Mouse (Mus musculus) A20 (cell line): ENCODE results near the gene Sel1l3.

Experiments used
- DNase-seq: peaks from one replicate; pipeline ENCODE4 v3.0.0-alpha.2; 2011; ENCODE audit warnings: low read depth, low spot score

Sel1l3 gene

GRCm38 (mm10) chr5:53212782-53213710 is 681 bp downstream of the Sel1l3 start:
- no peak for DNase-seq

DNA sequence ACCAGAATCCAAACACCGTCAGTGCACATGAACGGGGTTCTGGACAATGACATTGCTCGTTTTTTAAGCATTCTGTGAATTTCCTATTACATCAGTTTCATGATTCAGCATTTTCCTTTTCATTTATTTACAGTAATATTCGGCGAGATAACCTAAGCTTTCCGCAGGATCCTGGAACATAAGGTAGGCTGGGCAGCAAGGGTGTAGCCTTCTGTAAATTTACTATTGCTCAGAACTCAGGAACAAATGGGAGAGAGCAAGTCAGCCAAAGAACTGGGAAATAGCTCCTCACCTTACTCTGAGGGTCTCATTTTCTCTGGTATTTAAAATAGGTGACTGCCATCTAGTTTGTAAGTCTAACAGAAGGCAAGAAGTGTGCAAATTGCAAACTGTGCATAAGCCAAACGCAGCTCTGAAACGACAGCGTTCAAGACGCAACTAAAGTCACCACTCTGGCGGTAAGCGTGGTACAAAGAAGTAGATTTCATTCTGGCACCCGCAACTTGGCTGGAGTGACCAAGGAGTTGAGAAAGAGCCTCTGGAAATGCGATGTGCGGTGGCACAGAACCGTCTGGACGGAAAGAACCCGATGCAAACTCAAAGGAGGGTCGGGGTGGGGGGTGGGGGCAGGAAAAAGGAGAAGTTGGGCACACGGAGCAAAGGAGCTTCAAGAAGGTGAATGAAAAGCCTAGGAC is 1.5 kb downstream of the Sel1l3 start:
- no peak for DNase-seq

DNA sequence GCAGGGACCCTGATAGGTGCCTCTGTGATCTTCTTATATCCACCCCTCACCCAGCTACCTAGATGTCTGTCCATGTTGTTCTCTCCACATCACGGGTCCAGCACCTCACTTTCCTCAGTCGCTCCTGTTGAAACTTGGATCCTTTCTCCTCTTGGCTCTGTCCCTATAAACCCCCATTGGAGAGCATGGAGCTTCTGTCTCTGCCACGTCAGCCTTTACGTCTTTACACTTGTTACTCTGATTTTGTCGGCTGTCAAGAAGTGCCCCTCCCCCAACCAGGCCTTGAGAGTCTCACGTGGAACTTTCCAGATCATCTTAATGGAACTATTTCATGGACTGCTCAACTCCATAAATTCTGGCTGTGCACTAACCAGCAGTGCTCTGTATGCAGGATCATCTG is 2.5 kb downstream of the Sel1l3 start:
- DNase-seq, result no peak

GRCm38 (mm10) chr5:53210481-53210880 is 3.2 kb downstream of the Sel1l3 start:
- no peak for DNase-seq

- no peak for DNase-seq
These were observed 4.0 kb downstream of the Sel1l3 start for GRCm38 (mm10) chr5:53209773-53210172.

GRCm38 (mm10) chr5:53208731-53209130 is 5.0 kb downstream of the Sel1l3 start:
- DNase-seq, result no peak

DNA sequence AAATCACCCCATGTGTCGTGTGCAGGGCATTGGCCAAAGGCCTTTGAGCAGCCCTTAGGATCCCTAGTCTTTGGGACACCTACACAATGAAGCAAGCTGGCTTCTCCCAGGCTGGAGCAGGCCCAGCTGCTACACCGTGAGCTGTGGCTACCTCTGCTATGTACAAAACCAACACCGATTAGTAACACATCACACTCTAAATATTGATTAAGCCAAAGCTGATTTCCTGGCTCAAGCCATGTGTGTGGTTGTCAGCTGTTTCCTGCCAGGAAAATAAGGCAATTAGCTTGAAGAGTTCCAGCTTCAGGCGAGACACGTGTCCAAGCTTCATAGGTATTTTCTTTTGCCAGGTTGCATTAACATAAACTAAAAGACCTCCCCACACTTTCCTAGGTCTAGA is 7.2 kb downstream of the Sel1l3 start:
- no peak for DNase-seq

DNA sequence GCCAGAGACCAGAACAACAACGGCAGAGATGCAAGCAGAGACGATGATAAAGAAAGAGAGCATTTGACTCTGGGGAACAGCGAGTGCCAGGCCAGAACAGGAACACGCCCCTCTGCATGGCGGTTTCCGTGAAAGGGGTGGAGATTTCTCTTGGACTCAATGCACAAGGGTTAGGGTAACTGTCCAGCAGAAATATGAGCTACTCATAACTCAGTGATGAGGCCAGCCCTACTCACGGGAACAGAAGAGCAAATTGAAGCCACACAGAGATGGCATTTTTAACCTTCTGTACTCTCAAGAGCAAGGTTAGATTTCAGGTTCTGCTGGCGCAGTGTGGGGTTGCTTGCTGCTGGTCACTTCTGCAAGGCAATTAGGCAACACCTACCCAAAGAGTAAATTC is 11.0 kb downstream of the Sel1l3 start:
- no peak for DNase-seq

DNA sequence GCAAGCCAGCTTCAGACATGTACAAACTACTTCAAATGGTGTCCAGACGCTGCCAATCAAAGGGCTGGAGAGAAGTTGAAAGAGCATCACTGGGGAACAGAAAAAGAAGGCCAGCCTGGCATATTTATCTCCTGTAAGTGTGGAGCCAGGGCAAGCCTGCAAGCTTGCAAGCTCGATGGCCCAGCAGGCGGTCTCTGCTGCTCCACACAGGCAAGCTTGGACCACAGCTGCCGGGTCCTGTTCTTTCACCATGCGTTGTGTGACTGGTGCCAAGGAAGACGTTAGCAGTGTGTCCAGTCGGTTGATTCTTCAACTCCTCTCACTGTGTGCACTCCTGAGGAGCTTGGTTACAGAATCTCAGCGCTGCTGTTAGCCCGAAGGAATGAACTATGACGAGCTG is 12.9 kb downstream of the Sel1l3 start:
- no peak for DNase-seq

DNA sequence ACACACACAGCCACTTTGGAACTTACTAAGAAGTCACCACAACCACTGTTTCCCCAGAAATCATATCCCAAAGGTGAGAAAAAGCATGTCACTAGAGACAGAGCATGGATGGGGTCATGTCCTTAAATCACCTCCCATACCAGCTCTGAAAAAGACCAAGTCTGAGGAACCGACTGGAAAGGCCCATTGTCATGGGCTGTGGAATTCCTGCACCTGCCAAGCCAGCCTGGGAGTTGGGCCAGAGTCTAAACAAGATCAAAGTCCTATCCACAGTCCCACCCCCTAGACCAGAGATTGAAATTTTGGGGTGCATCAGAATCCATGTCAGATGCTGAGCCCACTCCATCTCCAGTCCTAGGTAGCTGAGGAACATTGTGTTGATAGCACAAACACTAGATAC is 15.3 kb downstream of the Sel1l3 start:
- no peak for DNase-seq

- peak; percentile 40 for DNase-seq
These were observed 17.2 kb downstream of the Sel1l3 start for GRCm38 (mm10) chr5:53196387-53197088.

DNA sequence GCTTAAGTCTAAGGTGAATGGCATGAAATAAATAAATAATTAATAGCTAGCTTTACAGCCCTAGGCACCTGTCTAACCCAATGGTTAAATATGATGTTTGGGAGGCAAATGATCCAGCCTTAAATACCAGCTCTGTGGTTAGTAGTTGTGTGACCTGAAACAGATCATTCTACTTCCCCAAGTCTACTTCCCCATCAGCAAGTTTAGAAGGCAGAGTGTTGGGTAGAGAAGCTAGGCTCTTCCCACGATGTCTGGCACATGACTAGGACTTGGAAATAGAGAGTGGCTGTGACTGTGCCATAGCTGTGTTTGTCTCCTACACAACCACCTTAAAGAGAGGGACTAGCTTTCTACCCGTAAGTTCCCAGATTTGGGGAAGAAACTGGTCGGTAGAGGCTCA is 18.9 kb downstream of the Sel1l3 start:
- DNase-seq, result peak; percentile 63

- DNase-seq, result no peak
These were observed 19.3 kb downstream of the Sel1l3 start for GRCm38 (mm10) chr5:53194421-53194820.

DNA sequence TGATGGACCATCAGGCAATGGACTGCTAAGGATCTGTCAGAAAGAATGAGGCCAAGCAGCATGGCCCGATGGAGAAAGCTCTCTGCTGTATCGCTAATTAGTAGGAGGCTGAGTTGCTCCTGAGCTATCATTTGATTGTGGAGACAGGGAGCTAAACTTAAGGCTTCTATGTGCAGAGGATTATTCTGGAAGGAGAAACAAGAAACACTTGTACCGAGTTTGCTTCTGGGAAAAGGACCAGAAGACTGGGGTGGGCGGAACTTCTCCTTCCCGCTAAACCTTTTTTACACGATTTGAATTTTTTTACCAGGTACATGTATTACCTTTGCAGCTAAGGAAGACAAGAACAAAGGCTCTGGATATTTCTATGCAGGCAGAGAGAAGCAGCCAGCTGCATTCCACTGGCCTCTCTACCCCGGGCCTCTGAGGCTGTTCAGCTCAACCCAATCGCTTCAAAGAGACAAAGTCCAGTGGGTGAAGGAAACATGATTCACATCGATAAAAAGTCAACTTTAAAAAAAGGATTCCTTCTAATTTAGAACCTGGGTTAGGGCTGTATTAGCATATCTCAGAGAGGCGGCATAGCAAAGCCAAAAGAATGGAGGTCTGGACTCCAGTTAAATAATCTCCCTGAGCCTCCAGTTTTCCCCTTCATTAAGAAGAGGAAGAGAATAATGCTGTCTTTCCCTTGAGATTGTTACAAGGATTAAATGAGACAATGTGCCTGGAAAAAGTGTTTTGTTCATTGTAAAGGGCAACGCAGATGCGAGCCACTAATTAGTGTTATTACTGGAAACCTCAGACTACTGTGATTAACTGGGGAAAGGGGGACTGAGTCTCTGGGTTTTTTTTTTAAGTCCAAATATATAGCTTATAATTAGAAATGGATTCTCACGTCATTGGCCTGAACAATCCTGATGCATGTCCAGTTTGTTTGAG is 20.4 kb downstream of the Sel1l3 start:
- no peak for DNase-seq

- peak; percentile 41 for DNase-seq
These were observed 25.1 kb downstream of the Sel1l3 start for GRCm38 (mm10) chr5:53188608-53189007.

DNA sequence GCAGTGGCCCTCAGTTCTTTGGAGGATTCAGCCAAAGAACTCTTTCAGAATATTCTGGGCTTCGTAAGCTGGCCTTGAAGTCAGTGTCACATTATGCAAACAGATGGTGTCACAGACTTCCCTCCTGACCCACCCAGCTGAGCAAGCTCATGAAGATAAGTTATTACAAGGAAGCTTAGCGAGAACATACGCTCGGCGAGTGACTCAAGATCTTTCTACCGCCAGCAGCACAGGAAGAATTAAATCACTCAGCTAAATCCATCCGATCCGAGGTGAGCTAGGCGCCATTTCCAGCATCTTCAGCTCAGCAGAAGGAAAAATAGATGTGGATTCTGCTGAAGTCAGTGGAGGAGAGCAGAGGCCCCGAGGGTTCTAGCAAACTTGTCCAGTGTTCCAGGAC is 26.5 kb downstream of the Sel1l3 start:
- no peak for DNase-seq

GRCm38 (mm10) chr5:53185803-53186202 is 27.9 kb downstream of the Sel1l3 start:
- DNase-seq, result no peak

- no peak for DNase-seq
These were observed 33.8 kb downstream of the Sel1l3 start for GRCm38 (mm10) chr5:53179965-53180364.

DNA sequence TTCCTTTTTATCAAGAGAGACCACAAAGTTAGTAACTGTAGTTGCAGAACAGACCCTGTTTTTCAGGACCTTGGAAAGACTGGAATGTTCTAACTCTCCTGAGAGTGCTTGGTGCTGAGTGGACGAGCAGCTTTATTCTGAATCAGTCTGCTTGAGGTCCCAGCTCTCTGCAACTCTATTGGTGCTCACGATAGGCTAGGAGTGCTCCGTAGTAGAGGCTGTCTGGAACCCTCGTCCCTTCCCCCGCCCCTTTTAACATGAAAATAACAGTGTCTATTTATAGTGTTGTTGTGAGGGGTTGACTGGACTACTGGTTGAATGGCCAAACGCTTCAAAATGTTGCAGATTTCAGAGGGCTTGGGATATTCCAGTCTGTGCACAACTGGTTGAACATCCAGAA is 37.0 kb downstream of the Sel1l3 start:
- DNase-seq, result no peak

- DNase-seq, result no peak
These were observed 37.7 kb downstream of the Sel1l3 start for GRCm38 (mm10) chr5:53176075-53176474.

DNA sequence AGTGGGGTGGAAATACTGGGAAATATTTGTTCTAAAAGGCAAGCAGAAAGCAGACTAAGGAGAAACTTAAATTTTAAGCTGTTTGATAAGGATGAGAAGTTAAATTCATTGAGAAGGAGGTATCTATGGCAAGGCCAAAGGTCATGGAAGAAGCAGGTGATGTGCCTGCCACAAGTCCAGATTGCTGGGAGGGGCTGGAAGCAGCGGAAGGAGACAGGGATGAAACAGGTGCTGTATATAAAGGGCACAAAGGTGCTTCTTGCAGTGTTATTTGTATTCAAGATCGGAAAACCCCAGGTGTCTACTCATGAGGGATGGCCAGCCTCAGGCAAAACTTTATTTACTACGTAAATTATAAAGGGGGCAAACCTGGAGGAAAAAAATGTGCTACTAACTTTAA is 38.5 kb downstream of the Sel1l3 start:
- no peak for DNase-seq
